Mouse (Mus musculus) small intestine, adult 2 months (tissue): ENCODE results near the gene Ntpcr.

Experiments
- CTCF ChIP-seq: fragments of 200-500 bp; IDR thresholded peaks from 2 replicates; pipeline ENCODE4 v1.5.1; 2012; ENCODE audit warnings: low read depth, mild to moderate bottlenecking, control low read depth, inconsistent platforms, low read length, moderate library complexity, mixed read lengths; ENCODE audit not compliant: insufficient replicate concordance, insufficient read length; ENCODE audit errors: extremely low read depth
- POLR2A ChIP-seq: fragments of 200-500 bp; IDR thresholded peaks from 2 replicates; pipeline ENCODE4 v1.6.1; 2012; ENCODE audit warnings: low read depth, mild to moderate bottlenecking, control low read depth, inconsistent platforms, low read length, moderate library complexity

GRCm38 (mm10) chr8:125699391-125700025 lies 30.3 kb upstream of the Ntpcr start:
- no peak for TF ChIP-seq CTCF
- no peak for TF ChIP-seq POLR2A
